Mouse (Mus musculus) left cerebral cortex, adult 9 months (tissue): ENCODE measurements around the gene Nedd4.

ENCODE experiments used
- DNase-seq, 2 experiments: peaks; one replicate each; pipeline ENCODE4 v3.0.0; 2022; ENCODE audit warnings: low spot score in 2 of 2

The Nedd4 gene

GRCm38 (mm10) chr9:72791213-72791582 is 129.1 kb downstream of the Nedd4 start:
- DNase-seq, result no peak

DNA sequence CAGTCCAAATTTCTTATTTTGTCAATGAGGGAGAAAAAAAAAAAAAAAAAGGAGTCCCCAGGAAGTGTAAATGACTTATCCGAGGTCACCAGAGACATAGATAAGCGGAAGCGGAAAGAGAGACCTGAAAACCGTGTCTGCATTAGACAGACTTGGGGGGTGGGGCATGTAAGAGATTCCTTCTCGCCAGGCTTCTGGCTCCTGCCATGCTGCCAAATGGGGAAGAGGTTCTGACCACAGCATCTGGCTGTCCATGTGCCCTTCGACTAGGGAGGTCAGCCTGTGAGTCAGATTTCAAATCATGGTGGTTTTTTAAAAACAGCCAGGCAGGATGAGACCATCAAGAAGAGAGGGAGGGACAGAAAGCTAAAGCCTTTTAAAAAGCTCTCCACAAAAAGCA is 129.5 kb downstream of the Nedd4 start:
- no peak for DNase-seq

GRCm38 (mm10) chr9:72795243-72795642 is 133.1 kb downstream of the Nedd4 start:
- no peak for DNase-seq

DNA sequence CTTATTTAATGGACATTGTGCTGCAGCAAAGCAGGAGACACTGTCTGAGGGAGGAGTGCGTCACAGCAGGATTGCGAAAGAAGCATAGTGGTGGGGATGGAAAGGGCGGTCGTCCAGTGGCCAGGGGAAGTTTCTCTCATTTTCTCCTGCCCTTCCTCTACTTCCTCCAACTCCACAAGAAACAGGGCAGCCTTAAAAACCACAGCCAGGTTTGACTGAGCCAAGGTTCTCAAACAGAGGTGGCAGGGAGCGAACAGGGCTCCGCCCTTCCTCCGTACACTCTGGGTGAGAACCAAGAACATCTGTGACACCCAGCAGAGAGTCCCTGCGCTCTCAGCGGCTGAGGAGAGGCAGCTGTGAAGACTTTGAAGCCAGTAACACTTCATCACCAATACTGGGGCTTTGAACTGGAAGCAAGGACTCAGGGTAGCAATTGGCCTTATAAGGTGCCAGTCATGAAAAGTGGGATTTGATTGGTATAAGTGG is 135.0 kb downstream of the Nedd4 start:
- no peak for DNase-seq
